Mouse (Mus musculus) hindbrain, embryonic 16.5 days (tissue): ENCODE data around the gene Caskin2. TPM values are rescaled to one million over a fixed set of nuclear protein-coding genes. Genes with fewer than 3 reads are reported as not detected.

Source experiments
- ATAC-seq: fragments of 200-750 bp; cut with Nextera tagmentation; 2 replicates; pipeline ENCODE4 v1.8.0; 2017; ENCODE audit warnings: moderate TSS enrichment, moderate library complexity
- H3K27ac ChIP-seq: fragments of 300-500 bp; sonication (generic); 2 replicates; pipeline ENCODE4 v1.5.1; 2014; ENCODE audit warnings: low read depth, mild to moderate bottlenecking, control low read depth, low read length, moderate library complexity
- H3K27me3 ChIP-seq: fragments of 300-500 bp; sonication (generic); replicated peaks from 2 replicates; pipeline ENCODE4 v1.6.1; 2014; ENCODE audit warnings: low read length; ENCODE audit not compliant: control insufficient read depth, insufficient read depth
- H3K36me3 ChIP-seq: fragments of 300-500 bp; sonication (generic); 2 replicates; pipeline ENCODE4 v1.6.1; 2014; ENCODE audit warnings: mild to moderate bottlenecking, low read length, moderate library complexity, mixed read lengths; ENCODE audit not compliant: control insufficient read depth, insufficient read depth
- H3K4me1 ChIP-seq: fragments of 300-500 bp; sonication (generic); 2 replicates; pipeline ENCODE4 v1.6.1; 2014; ENCODE audit warnings: low read depth, low read length; ENCODE audit not compliant: control insufficient read depth, insufficient read depth
- H3K4me2 ChIP-seq: fragments of 300-500 bp; sonication (generic); 2 replicates; pipeline ENCODE4 v1.6.1; 2014; ENCODE audit warnings: mild to moderate bottlenecking, low read length, control low read depth, moderate library complexity
- H3K4me3 ChIP-seq: fragments of 300-500 bp; sonication (generic); 2 replicates; pipeline ENCODE4 v1.5.1; 2014; ENCODE audit warnings: mild to moderate bottlenecking, low read length, control low read depth, moderate library complexity
- H3K9ac ChIP-seq: fragments of 300-500 bp; sonication (generic); 2 replicates; pipeline ENCODE4 v1.6.1; 2014; ENCODE audit warnings: low read depth, mild to moderate bottlenecking, control low read depth, low read length, moderate library complexity
- H3K9me3 ChIP-seq: fragments of 300-500 bp; sonication (generic); 2 replicates; pipeline ENCODE4 v1.6.1; 2014; ENCODE audit warnings: mild to moderate bottlenecking, low read length, moderate library complexity; ENCODE audit not compliant: control insufficient read depth
- whole genome bisulfite sequencing: fragments of 180-500 bp; shearing (Covaris S2); extraction: QIAGEN DNeasy Blood & Tissue Kit; methylation state at CpG from one replicate; pipeline ENCODE4 v1.1.7; 2014; 5-methylcytosine and 5-hydroxymethylcytosine counted together
- polyA plus RNA-seq: library from polyadenylated mRNA; unstranded; fragments of >200 nt; fragmentation: Nextera tagmentation; extraction: Ambion mirVana; gene quantifications from 2 replicates; pipeline ENCODE4 v1.2.1, GENCODE M21; 2015

Gene Caskin2
- polyA plus RNA-seq, 1 experiment from 2014 or later: 9.0 TPM

- Histone ChIP-seq H3K4me3 (peak within 1 kb of the TSS; percentile 63), H3K4me1 (peaks cover 12% of the 10 kb centered on the region), H3K4me2 (peak within 1 kb of the TSS; percentile 99), H3K36me3 (peaks cover 14% of the 10 kb centered on the region), H3K27ac (no peak within 1 kb of the TSS), H3K9me3 (no peaks in the 10 kb centered on the region), H3K27me3 (peaks cover 25% of the 10 kb centered on the region), H3K9ac (peak within 1 kb of the TSS; percentile 67)
- under 1% methylated on average over 87 of the region's 87 CpGs for WGBS
- ATAC-seq: peak; percentile 89
Observed at GRCm38 (mm10) chr11:115823774-115824740, 10.6 kb upstream of the Caskin2 start, which contains the start of gene Llgl2. Gene Llgl2, plus strand, starts transcription at chr11:115824049.

DNA sequence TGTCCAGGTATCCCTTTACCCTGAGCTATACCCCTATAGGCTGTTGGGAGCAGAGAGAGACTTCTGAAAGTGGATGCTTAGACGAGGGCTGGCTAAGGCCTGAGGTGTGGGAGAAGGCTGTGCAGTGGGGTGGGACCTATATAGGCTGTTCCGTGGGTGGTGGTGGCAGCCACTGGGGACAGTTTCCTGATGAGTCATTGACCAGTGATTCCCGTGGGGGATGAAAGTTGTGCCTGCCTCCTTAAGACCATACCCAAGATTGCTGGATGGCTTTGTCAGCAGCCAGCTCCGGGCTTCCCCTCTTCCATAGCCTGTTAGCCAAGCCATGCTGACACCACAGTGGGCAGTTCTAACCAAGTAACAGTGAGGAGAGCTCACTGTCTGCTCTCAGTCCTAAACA, 7.6 kb upstream of the Caskin2 start:
- Histone ChIP-seq H3K27ac (no peak overlapping the region), H3K4me1 (peaks cover 14% of the 10 kb centered on the region), H3K36me3 (peaks cover 14% of the 10 kb centered on the region), H3K9ac (no peak overlapping the region), H3K4me2 (no peak overlapping the region), H3K27me3 (peaks cover 21% of the 10 kb centered on the region), H3K9me3 (no peaks in the 10 kb centered on the region), H3K4me3 (no peak overlapping the region)
- 85% methylated on average over 4 of the region's 4 CpGs for WGBS
- ATAC-seq: no peak

GRCm38 (mm10) chr11:115819915-115820623, 6.6 kb upstream of the Caskin2 start:
- Histone ChIP-seq H3K27me3 (peaks cover 14% of the 10 kb centered on the region), H3K9me3 (no peaks in the 10 kb centered on the region), H3K4me2 (no peak overlapping the region), H3K27ac (no peak overlapping the region), H3K4me3 (no peak overlapping the region), H3K36me3 (peaks cover 14% of the 10 kb centered on the region), H3K4me1 (peaks cover 23% of the 10 kb centered on the region), H3K9ac (no peak overlapping the region)
- 92% methylated on average over 16 of the region's 16 CpGs for WGBS
- ATAC-seq: no peak

DNA sequence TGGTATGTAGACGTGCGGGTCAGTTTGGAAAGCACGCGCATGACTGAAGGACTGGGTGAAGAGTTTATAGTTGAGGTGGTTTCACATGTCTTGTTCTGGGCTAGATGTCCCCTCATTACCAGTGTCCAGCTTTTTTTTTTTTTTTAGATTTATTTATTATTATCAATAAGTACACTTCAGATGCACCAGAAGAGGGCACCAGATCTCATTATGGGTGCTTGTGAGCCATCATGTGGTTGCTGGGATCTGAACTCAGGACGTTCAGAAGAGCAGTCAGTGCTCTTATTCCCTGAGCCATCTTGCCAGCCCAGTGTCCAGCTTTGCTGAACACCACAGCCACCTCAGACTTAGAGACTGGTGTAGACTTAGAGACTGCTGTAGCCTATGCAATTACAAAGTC, 3.9 kb upstream of the Caskin2 start:
- no peak overlapping the region for H3K9ac ChIP-seq
- peaks cover 14% of the 10 kb centered on the region for H3K36me3 ChIP-seq
- H3K4me1 ChIP-seq: peaks cover 24% of the 10 kb centered on the region
- no peak overlapping the region for H3K4me3 ChIP-seq
- no peak for ATAC-seq
- no peak overlapping the region for H3K4me2 ChIP-seq
- H3K9me3 ChIP-seq: no peaks in the 10 kb centered on the region
- H3K27me3 ChIP-seq: no peaks in the 10 kb centered on the region
- 91% methylated on average over 5 of the region's 5 CpGs for WGBS
- H3K27ac ChIP-seq: no peak overlapping the region

DNA sequence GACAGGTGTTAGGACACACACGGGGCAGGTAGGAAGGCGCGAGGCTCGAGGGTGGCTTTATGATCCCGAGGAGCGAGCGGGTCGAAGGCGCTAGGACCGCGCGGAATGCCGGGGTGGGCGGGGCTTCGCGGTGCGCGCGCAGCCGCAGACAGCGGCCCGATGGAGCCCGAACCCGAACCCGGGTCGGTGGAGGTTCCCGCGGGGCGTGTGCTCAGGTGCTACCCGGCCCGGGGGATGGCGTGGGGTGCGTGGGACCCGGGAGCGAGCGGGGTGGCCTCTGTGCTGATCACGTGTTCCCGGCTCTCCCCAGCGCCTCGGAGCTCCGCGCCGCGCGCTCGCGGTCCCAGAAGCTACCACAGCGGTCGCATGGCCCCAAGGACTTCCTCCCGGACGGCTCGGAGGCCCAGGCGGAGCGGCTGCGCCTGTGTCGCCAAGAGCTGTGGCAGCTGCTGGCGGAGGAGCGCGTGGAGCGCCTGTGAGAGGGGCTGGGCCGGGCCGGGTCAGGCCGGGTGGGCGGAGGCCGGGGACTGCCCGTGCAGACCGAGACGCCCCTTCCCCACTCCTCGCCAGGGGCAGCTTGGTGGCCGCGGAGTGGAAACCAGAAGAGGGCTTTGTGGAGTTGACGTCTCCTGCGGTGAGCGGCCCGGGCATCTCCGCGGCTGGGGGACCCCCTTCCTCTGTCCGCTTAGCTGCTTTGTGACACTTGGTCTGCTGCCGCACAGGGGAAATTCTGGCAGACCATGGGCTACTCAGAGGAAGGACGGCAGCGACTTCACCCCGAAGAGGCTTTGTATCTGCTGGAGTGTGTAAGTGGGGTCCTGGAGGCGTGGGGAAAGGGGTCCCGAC, 1.4 kb upstream of the Caskin2 start, which contains the start of gene Tsen54:
Tsen54 (plus strand) TSS at position 120 of the 846 bp plus-strand sequence.
- peaks cover under 1% of the 10 kb centered on the region for H3K36me3 ChIP-seq
- H3K4me3 ChIP-seq: peak within 1 kb of the TSS; percentile 91
- peaks cover 33% of the 10 kb centered on the region for H3K4me1 ChIP-seq
- peak within 1 kb of the TSS; percentile 78 for H3K27ac ChIP-seq
- H3K9ac ChIP-seq: peak within 1 kb of the TSS; percentile 92
- under 1% methylated on average over 64 of the region's 84 CpGs for WGBS
- no peaks in the 10 kb centered on the region for H3K27me3 ChIP-seq
- no peaks in the 10 kb centered on the region for H3K9me3 ChIP-seq
- ATAC-seq: peak; percentile 55
- peak within 1 kb of the TSS; percentile 98 for H3K4me2 ChIP-seq

DNA sequence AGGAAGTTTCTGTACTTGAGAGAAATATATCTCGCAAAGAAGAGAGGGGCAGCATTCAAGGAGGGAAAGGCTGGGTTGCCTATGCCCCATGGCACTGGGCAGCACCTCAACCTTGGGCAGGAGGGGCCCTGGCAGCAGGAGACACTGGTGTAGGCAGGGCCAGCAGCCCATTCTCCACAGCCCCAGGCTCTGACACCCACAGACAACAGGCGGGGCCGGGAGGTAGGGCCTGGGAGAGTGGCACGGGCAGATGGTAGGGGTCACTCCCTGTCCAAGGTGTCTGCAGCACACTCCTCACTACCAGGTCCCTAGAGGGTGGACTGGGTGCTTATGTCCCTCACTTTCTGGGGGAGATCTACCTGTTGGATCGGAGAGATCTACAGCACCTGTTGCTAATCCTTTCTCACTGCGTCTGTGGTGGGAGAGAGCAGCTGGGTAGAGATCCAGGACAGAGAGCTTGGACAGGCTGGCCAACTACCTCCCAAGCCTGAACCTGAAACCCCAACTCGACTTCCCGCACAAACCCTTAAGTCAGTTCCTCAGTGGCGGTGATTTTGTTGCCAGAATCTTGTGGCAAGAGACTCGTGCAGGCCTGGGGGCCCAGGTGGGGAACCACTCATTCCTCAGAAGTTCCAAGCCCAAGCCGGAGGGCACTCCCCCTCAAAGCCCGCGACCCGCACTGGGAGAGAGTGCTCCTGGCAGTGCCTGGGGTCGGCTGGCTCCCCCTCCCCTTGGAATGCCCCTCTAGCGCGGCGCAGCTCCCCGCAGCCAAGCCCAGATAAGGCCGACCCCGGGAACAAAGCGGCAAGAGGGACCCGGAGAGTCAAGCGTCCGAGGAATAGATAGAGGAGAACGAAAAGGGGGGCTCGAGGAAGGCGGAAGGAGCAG, 662 bp downstream of the Caskin2 start:
- WGBS: 2% methylated on average over 25 of the region's 28 CpGs
- peak overlapping the region; percentile 53 for H3K27ac ChIP-seq
- peak; percentile 3; the same call in 1 of the 2 replicates for ATAC-seq
- H3K27me3 ChIP-seq: no peaks in the 10 kb centered on the region
- H3K4me3 ChIP-seq: peak overlapping the region; percentile 91
- peak overlapping the region; percentile 98 for H3K4me2 ChIP-seq
- H3K4me1 ChIP-seq: peaks cover 53% of the 10 kb centered on the region
- H3K36me3 ChIP-seq: no peaks in the 10 kb centered on the region
- H3K9me3 ChIP-seq: no peaks in the 10 kb centered on the region
- H3K9ac ChIP-seq: peak overlapping the region; percentile 63

- 20% methylated on average over 7 of the region's 7 CpGs for WGBS
- Histone ChIP-seq H3K36me3 (no peaks in the 10 kb centered on the region), H3K9me3 (no peaks in the 10 kb centered on the region), H3K4me2 (peak overlapping the region; percentile 98), H3K9ac (peak overlapping the region; percentile 63), H3K4me1 (peaks cover 54% of the 10 kb centered on the region), H3K4me3 (peak overlapping the region; percentile 91), H3K27me3 (no peaks in the 10 kb centered on the region), H3K27ac (peak overlapping the region; percentile 44)
- no peak for ATAC-seq
Observed at GRCm38 (mm10) chr11:115812095-115812494, 1.3 kb downstream of the Caskin2 start.
